Mouse (Mus musculus): Measurements from ENCODE around the gene Hs3st3b1. TPM values are rescaled to one million over a fixed set of nuclear protein-coding genes. Genes with fewer than 3 reads are reported as not detected.
A peak's percentile ranks its signal among the peaks of the same experiment; 100 is the strongest.

Gene Hs3st3b1
- total RNA-seq (2015; ENCODE audit: low replicate concordance): not detected in 2 replicates
- 0.77 TPM in 1 of 2 replicates, not detected in the other for total RNA-seq (2017; ENCODE audit: low replicate concordance)

DNA sequence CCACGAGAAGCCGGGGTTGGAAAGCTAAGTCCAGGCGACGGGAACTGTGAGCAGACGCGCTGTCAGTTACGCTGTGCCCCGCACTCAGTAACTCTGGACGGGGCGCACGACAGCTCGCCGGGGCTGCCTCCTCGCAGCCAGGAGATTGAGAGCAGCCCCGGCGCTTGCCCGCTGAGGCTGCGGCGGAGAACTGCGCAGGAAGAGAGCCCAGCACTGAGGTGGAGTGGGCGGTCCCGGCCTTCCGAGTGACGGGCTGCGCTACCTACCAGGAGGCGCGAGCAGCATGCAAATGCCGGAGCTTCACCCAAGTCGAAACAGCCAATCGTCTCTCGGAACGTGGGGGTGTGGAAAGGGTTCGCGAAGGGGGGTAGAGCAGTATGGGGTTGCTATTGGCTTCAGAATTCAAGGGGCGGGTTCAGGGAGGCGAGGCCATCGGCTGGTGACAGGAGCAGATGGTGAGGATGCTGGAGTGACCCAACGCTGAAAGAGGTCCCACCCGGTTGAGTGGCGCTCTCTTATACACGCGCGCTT is at the start of gene Hs3st3b1:
Gene Hs3st3b1 (minus strand): TSS at position 200 of the 531 bp plus-strand sequence.
- ATAC-seq (replicated peaks; ENCODE audit: low FRiP score, poor library complexity, severe bottlenecking): no peak

DNA sequence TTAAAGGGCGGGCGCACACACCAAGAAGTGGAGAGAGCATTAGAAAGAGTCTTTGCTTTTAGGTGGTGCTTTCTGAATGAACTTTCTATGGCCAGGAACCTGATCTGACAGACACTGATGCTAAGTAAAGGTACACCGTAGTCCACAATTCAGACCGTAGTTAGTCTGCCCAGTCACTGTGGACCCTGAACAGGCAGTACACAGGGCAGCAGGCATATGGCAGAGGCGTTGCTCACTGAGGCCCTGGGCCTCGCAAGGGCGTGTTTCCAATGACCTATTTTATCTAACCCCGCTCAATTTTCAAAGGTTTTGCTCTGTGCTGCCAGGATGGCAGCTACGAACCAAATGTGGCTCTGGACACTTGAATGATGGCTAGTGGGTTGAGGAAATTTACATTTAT is 49.4 kb upstream of the Hs3st3b1 start:
- ATAC-seq (replicated peaks; ENCODE audit: low FRiP score, poor library complexity, severe bottlenecking): no peak

DNA sequence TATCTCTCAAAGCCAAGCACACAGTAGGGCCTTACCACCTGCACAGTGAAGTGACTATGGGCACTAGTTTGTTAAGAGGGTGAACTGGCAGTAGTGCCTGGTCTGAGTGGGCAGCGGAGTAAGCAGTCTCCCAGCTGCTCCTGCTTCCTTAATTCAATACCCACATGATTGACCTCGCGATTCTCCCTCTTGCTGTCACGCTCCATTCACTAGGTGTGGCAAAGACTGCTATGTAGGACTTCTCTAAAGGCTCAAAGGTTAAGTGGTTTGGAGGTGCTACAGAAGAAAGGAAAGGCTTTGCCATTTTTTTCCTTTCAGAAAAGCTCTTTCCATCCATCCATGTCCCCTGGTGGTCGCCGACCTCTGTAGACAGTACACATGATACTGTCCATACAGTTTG is 48.7 kb upstream of the Hs3st3b1 start:
- ATAC-seq (replicated peaks; ENCODE audit: low FRiP score, poor library complexity, severe bottlenecking): no peak

DNA sequence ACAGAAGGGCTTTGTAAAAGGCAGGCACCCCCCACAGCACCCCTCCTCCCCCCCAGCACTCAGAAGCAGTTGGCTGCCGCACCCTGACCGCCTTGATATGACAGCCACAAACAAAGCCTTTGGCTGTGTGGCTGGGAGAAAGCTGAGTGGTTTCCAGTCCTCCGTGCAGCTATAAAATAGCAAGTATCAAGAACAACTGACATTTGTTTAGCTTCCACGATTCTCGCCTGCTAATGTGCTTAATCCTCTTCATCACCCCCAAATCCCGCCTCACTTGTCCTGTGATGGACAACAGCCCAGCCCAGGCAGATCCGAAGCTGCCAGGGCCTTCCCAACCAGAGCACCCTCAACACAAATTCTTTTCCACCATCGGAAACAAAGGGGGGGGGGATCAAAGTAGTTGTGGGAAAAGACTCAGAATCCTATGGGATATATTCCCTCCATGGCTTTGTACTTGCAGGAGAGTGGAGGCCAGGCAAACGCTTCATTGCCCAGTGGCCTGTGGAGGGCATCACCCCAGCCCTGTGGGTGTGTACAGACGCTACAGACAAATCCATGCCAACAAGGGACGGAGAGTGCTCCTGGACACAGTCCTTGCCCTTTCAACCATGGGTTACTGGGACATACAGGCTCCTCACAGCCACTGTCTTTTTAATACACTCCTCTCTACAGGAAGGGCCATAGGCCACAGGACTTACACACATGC is 47.3 kb upstream of the Hs3st3b1 start:
- no peak for ATAC-seq (replicated peaks; ENCODE audit: low FRiP score, poor library complexity, severe bottlenecking)

DNA sequence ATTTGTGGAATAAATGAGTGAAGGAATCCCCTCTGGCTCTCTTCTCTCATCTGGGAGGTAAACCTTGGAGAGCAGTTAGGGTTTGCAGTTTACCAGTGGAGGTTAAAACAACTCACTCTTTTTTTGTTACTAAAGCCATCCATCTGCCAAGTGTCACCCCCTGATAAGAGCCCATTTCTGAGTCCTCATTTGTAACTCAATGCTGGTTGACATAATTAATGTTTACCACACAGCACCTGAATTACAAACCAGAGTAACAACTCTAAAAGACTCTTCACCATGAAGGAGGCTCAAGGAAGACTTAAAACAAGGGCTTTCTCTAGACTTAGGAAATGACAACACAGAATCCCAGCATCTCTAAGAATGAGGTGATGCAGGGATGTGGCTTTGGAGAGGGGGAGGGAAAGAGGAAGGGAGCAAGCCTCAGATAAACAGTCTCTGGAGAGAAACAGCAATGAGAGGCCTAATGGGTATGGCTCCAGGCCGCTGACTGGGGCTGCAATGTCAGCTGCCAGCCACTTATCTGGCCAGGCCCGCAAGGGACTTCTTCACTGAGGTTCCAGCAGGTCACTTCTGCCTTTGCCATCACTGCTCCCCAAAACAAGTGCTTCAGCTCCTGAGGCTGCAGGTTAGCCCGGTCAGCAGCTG is 46.4 kb upstream of the Hs3st3b1 start:
- ATAC-seq (replicated peaks; ENCODE audit: low FRiP score, poor library complexity, severe bottlenecking): peak; percentile 57

DNA sequence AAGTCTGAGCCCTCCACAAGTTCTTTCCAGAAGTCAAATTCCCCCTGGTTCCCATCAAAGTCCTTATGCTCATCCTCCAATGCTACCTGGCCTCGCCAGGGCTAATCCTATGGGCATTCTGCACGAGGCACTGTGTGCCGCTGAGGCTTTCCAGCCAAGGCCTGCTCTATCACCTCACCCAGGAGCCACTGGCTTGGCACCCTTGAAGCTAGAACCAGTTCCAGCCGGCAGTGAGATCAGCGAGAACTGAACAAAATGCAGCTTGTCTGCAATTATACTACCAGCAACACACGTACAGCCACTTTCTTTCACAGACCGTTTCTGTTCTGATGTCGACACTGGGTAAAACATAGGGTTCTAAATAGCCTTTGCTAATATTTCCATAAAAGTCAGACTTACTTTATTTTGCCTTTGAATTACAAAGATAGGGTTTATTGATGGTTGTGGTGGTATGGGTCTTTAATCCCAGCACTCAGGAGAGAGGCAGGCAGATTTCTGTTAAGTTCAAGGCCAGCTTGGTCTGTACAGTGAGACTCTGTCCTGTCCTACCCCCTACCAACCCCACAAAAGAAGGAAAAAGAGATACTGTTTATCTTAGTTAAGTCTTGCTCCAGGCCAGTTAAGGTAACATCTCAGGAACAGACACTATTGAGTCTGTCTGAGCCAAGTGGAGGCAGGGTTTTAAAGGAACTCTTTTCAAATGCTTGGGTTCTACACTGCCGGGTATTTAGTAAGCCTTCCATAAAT is 45.7 kb upstream of the Hs3st3b1 start:
- no peak for ATAC-seq (replicated peaks; ENCODE audit: low FRiP score, poor library complexity, severe bottlenecking)

DNA sequence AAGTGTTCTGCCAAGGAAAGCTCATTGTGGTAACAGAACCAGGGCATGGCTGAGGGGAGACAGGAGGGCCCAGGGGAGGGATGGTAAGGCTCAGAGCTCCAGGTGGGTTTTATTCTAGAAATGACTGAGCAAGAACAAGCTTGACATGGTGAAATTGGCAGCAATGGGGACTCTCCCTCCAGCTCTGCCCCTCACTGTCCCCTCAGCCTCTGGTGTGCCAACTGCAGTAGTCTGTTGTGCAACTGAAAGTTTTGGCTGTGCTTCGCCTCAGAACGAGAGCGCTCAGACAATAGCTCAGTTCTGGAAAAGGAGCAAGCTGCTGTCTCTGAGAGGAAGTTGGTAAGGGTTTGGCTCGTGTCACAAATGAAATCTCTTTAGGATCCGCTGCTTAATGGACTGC is 43.3 kb upstream of the Hs3st3b1 start:
- no peak for ATAC-seq (replicated peaks; ENCODE audit: low FRiP score, poor library complexity, severe bottlenecking)

DNA sequence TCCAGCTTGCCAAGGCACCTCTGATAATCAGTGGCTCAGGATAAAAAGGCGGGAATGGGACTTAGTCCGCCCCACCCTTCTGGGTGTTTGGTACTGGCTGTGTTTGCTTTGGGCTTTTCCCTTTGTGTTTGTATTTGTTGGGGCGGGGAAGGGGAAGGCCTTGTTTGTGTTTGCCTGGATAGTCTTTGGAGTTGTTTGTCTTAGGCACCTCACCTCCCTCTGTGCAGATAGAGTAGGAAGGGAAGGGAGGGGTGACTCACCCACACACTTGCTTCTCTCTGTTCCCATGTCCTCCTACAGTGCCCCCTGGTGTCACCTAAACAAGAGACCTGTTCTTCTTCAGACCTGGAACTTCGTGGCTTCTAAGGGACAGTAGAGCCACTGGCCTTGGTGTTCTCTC is 35.1 kb upstream of the Hs3st3b1 start:
- ATAC-seq (replicated peaks; ENCODE audit: low FRiP score, poor library complexity, severe bottlenecking): no peak

DNA sequence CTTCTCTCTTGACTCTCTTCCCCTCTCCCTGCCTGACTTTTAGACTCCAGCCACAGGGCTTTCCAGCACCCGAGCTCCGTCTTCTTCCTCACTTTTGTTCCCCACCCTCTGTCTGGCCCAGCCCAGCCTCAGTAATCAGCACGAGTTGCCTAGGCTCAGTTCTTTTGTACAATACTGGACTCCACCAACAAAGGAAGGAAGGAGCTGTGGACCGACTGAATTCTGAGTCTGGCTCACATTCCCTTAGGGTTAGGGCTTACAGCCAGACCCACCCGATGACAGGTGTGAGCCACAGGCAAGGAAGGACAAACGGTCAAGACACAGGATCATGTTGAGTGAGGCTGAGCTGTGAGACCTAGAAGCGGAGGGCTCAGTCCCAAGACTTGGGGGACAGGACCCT is 34.7 kb upstream of the Hs3st3b1 start:
- no peak for ATAC-seq (replicated peaks; ENCODE audit: low FRiP score, poor library complexity, severe bottlenecking)

DNA sequence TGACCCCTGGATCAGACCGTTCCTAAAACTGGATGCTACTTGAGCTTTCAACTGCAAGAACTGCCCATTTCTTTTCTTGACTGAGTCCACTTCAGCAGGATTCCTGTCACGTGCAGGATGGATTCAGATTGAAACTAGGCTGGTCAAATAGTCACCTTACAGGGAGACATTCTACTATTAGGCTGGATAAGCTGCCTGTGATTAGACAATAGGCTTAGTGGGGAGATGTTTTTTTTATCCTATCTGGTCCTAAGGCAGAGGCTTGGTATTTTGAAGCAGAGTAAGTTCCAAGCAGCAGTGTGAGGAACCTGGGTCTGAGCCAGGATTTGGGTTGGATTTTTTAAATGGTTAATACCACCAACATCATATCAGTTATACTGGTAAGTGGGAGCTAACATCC is 31.8 kb upstream of the Hs3st3b1 start:
- ATAC-seq (replicated peaks; ENCODE audit: low FRiP score, poor library complexity, severe bottlenecking): no peak

DNA sequence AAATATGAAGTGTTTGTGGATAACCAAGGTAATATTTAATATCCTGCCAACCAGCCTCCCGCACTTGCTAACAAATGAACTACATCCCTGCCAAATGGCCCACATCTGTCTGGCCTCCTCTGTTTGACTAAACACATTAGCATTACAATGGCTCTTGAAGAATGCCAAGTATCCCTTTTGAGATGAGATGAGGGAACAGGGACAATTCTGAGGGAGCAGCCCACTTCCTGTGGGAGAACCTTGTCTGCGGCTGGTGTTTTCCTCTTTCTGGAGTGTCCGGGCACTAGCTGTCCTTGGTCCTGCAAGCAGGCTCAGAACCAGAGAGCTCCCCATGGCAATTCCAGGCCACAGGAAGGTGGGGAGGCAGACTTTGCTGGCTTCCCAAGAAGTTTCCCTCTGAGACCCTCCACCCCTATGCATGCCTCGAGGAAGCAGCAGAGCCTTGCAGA is 30.7 kb upstream of the Hs3st3b1 start:
- no peak for ATAC-seq (replicated peaks; ENCODE audit: low FRiP score, poor library complexity, severe bottlenecking)

DNA sequence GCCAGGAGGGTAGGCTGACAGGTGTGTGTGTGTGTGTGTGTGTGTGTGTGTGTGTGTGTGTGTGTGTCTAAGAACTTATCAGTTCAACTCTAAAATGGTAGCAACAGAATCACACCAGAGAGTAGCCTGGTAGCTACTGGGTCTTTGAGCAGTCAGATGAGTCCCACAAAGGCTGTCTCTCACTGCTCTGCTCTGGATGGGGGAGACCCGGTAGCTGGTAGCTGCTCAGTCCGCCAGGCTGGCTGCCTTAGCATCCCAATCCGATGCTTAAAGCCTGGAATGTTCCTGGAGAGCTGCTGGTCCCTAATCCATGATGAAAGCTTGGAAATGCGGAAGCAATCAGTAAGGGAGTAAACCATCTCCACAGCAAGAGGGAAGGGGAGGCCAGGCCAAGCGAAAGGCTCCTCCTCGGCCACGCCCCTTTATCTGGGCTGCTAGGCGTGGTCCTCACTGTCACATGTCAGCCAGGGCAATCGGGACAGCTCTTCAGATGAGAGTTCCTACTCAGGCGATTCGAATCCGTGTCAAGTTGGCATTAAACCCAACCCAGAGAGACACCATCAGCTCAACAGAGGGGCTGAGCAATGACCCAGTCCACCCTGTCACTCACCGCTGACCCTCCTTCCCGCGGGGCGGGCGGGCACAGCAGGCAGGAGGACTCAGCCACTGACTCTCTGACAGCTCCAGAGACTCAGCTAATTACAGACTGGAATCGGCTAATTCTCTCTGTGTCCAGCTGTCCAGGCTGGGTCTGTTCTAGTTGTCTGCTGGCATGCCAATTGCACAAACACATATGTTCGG is 29.9 kb upstream of the Hs3st3b1 start:
- peak; percentile 66; the same call in 1 of the 2 replicates for ATAC-seq (replicated peaks; ENCODE audit: low FRiP score, poor library complexity, severe bottlenecking)

DNA sequence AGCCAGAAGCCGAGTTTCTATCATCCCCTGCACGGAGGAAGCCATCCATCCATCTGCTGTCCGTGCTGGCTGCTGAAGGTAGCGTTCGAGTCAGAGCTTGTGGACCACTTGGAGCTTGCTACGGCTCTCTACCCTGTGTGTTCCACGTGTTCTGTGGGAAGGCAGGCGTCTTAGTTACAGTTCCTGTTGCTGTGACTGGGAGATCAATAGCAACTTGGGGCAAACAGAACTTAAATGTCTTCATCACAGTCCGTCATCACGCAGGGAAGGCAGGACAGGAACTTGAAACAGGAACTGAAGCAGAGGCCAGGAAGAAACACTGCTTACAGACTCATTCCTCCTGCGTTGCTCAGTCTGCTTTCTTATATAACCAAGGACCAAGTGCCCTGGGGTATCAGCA is 26.3 kb upstream of the Hs3st3b1 start:
- no peak for ATAC-seq (replicated peaks; ENCODE audit: low FRiP score, poor library complexity, severe bottlenecking)

DNA sequence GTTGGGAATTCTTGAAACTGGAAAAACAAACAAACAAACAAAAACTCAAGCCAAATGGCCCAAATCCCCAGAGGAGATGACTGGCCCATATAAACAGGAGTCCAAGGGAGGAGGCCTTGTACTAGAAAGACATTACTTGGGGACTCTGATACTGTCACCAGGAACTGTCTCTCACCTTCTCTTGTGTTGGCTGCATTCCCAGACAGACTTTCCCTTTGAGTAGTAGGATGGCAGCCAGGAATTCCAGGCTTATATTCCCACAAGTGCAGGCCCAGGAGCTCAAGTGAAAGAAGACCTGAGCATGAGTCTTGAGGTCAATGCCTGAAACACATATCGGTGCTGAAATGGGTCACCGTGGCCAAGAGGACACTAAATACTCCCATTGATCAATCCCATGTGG is 24.9 kb upstream of the Hs3st3b1 start:
- no peak for ATAC-seq (replicated peaks; ENCODE audit: low FRiP score, poor library complexity, severe bottlenecking)

DNA sequence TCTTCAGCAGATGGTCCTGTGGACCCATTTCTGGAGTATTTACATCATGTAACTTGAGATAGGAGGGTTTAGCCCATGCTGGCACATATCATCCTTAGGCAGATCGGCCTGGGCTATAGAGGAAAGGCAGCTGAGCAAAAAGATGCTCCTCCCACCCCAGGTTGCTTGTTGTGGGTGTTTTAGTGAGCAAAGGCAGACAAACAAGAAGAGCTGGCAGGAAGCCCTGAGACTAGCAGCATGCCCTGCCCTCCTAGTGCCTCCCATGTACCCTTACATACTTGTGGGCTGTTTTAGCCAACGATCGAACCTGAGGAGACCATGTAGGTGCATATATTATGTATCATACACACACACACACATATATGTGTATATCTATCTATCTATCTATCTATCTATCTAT is 21.9 kb upstream of the Hs3st3b1 start:
- ATAC-seq (replicated peaks; ENCODE audit: low FRiP score, poor library complexity, severe bottlenecking): no peak

DNA sequence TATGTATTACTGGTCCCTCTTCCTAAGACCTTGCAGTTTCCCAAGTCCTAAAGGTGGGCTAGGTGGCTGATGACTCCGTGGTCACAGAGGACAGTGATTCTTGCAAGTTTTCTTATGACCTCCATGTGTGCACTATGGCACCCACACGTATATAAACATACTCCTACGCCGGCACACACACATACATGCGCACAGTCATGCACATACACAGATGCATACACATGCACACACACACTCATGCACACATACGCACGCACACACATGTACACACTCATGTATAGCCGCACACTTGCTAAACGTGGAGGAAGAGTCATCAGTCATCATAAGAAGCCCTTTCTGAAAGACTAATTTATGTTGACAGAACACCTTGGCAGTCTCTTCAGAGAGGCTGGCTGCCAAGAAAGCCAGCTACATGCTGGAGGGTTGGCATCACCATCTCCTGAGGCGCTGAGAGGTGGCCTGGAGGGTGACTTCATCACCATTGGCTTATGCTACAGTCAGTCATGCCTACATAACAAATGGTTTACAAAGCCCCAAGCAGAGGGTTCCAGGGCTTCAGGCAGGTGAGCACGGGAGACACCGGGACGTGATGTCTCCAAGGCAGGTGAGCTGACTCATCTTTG is 21.3 kb upstream of the Hs3st3b1 start:
- ATAC-seq (replicated peaks; ENCODE audit: low FRiP score, poor library complexity, severe bottlenecking): no peak

DNA sequence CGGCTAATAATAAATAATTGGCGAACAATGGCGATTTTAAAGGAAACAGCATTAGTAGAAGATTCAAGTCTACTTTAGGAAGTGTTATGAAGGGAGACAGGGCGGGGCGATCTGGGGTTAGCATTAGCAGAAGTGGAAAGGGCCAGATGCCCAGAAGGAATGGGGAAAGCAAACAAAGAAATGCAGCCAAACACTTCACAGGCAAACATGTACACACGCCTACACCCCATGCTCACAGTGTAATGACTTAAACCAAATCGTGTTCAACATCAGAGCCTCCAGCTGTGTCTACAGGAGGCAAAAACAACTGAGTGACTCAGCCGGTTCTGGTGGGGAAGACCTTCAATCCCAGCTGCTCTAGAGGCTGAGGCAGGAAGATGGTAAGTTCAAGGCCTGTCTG is 20.1 kb upstream of the Hs3st3b1 start:
- ATAC-seq (replicated peaks; ENCODE audit: low FRiP score, poor library complexity, severe bottlenecking): no peak

DNA sequence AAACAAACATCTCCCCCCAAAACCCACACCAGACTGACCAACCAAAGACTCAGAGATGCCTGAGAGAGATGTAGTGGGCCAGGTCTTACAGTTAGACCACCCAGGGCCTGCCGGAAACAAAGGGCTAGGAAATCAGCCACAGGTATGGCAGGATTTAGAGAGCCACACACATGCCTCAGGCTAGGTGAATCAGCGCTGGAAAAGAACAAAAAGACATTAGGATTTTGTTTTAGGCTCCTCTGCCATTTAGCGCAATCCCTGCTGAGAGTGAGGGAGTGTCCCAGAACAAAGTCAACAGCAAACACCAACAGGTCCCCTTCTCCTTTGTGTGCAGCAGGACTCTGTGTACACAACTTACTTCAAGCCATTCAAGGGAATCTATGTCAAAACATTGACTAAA is 14.6 kb upstream of the Hs3st3b1 start:
- ATAC-seq (replicated peaks; ENCODE audit: low FRiP score, poor library complexity, severe bottlenecking): no peak

DNA sequence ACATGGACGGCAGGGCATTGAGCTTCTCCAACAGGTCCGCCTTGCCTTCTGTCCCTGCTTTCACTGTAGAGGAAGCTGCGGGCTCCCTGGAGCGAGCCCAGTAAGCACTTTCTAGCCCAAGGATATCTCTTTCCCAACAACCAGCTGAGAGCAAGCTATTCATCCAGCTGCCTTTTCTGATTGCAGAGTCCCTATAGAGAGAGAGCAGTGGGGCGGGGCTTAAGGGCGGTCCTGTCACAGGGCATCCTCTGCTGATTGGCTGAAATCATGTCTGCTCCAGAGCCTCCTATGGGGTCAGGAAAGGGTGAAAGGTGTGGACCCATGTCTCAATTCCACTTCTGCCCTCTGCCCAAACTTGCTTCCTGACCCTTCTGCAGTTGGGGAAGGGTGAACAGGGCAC is 4.8 kb upstream of the Hs3st3b1 start:
- no peak for ATAC-seq (replicated peaks; ENCODE audit: low FRiP score, poor library complexity, severe bottlenecking)

Measured in erythroid progenitor cell, adult 5-6 weeks (primary cell).